Mouse (Mus musculus) G1E (cell line): ENCODE results near the gene Ndufa13. TPM values are rescaled to one million over a fixed set of nuclear protein-coding genes. Genes with fewer than 3 reads are reported as not detected.

Source experiments
- ATAC-seq: 2 replicates; pipeline ENCODE4 v1.8.0; 2016; ENCODE audit warnings: mild to moderate bottlenecking; ENCODE audit not compliant: insufficient number of reproducible peaks, poor library complexity, low FRiP score, severe bottlenecking; ENCODE audit errors: extremely low read depth
- DNase-seq: peaks from one replicate; pipeline ENCODE4 v3.0.0; 2012; ENCODE audit warnings: low spot score
- H3K27me3 ChIP-seq: 2 replicates; pipeline ENCODE4 v1.6.1; 2012; ENCODE audit warnings: mild to moderate bottlenecking, low read length, inconsistent platforms; ENCODE audit not compliant: insufficient read depth
- H3K36me3 ChIP-seq: replicated peaks from 2 replicates; pipeline ENCODE3; 2012; ENCODE audit warnings: mild to moderate bottlenecking, inconsistent platforms
- H3K4me1 ChIP-seq: 2 replicates; pipeline ENCODE4 v1.6.1; 2012; ENCODE audit warnings: low read depth, low read length, inconsistent platforms, mixed read lengths; ENCODE audit not compliant: insufficient read depth
- H3K4me3 ChIP-seq: 2 replicates; pipeline ENCODE4 v1.5.1; 2012; ENCODE audit warnings: low read depth, mild to moderate bottlenecking, inconsistent platforms, low read length, moderate library complexity, mixed read lengths
- H3K9me3 ChIP-seq: replicated peaks from 2 replicates; pipeline ENCODE4 v1.6.1; 2012; ENCODE audit warnings: inconsistent platforms
- CTCF ChIP-seq: IDR thresholded peaks from 2 replicates; pipeline ENCODE4 v1.5.1; 2012; ENCODE audit warnings: low read depth, low read length, inconsistent platforms, mixed read lengths
- GATA1 ChIP-seq: IDR thresholded peaks from 2 replicates; pipeline ENCODE4 v1.6.1; 2012; ENCODE audit warnings: borderline replicate concordance, low read length, inconsistent platforms, mixed read lengths
- GATA2 ChIP-seq: IDR thresholded peaks from 2 replicates; pipeline ENCODE4 v1.6.1; 2012; ENCODE audit warnings: low read depth, low read length, inconsistent platforms, borderline replicate concordance
- POLR2AphosphoS5 ChIP-seq: IDR thresholded peaks from 2 replicates; pipeline ENCODE4 v1.6.1; 2012; ENCODE audit warnings: low read depth, low read length, inconsistent platforms; ENCODE audit not compliant: insufficient replicate concordance
- TAL1 ChIP-seq: conservative IDR thresholded peaks from 2 replicates; pipeline ENCODE4 v1.6.1; 2012; ENCODE audit warnings: low read depth, low read length, inconsistent platforms, mixed read lengths
- polyA plus RNA-seq: library from polyadenylated mRNA; stranded (reverse); fragments of >175 nt; gene quantifications from 2 replicates; pipeline ENCODE4 v1.2.3, GENCODE M21; 2012
- total RNA-seq, 2 experiments: library from RNA; stranded (forward) in 1 of 2; stranded (reverse) in 1 of 2; fragments of 200-1000 nt in 1 of 2; fragments of >200 nt in 1 of 2; fragmentation: Nextera tagmentation in 1 of 2; gene quantifications; 2 replicates each; pipeline ENCODE4 v1.2.3; 2014 to 2017

Gene Ndufa13
- total and polyA plus RNA-seq, 3 experiments = 85.0 to 158 (median 111) TPM

- Histone ChIP-seq H3K36me3 (no peaks in the 10 kb centered on the region), H3K9me3 (no peaks in the 10 kb centered on the region), H3K27me3 (peaks cover 10% of the 10 kb centered on the region; the same call in 1 of the 2 replicates), H3K4me3 (no peak overlapping the region), H3K4me1 (peaks cover 16% of the 10 kb centered on the region)
- ATAC-seq = no peak
- no peak for TF ChIP-seq POLR2AphosphoS5
- no peak for TF ChIP-seq GATA1
- no peak for TF ChIP-seq CTCF
- TF ChIP-seq GATA2 = no peak
- no peak for TF ChIP-seq TAL1
- DNase-seq = no peak
Measured at GRCm38 (mm10) chr8:69853869-69854268, 48.5 kb downstream of the Ndufa13 start.

GRCm38 (mm10) chr8:69850926-69851506, 51.3 kb downstream of the Ndufa13 start:
- ATAC-seq = 0 out of 2 replicates have a peak, but pooled peaks have one; percentile 15

GRCm38 (mm10) chr8:69849899-69850298, 52.5 kb downstream of the Ndufa13 start:
- no peak overlapping the region for H3K4me3 ChIP-seq
- TF ChIP-seq GATA2 (no peak), TAL1 (no peak), POLR2AphosphoS5 (no peak), CTCF (no peak), GATA1 (no peak)
- peaks cover 20% of the 10 kb centered on the region for H3K4me1 ChIP-seq
- ATAC-seq (no peak), DNase-seq (no peak)
- no peaks in the 10 kb centered on the region for H3K9me3 ChIP-seq
- H3K36me3 ChIP-seq = no peaks in the 10 kb centered on the region
- H3K27me3 ChIP-seq = no peaks in the 10 kb centered on the region

More at GRCm38 (mm10) chr8:69850926-69851506, 51.3 kb downstream of the Ndufa13 start:
- Histone ChIP-seq H3K36me3 (no peaks in the 10 kb centered on the region), H3K4me1 (peaks cover 18% of the 10 kb centered on the region), H3K9me3 (no peaks in the 10 kb centered on the region), H3K27me3 (peaks cover 4% of the 10 kb centered on the region; the same call in 1 of the 2 replicates), H3K4me3 (no peak overlapping the region; the same call in 1 of the 2 replicates)
- peak; percentile 40 for DNase-seq
- no peak for TF ChIP-seq POLR2AphosphoS5
- no peak for TF ChIP-seq TAL1
- TF ChIP-seq CTCF = no peak
- TF ChIP-seq GATA2 = no peak
- TF ChIP-seq GATA1 = no peak

- peaks cover 22% of the 10 kb centered on the region for H3K4me1 ChIP-seq
- no peak overlapping the region for H3K4me3 ChIP-seq
- H3K27me3 ChIP-seq = no peaks in the 10 kb centered on the region
- H3K36me3 ChIP-seq = no peaks in the 10 kb centered on the region
- H3K9me3 ChIP-seq = no peaks in the 10 kb centered on the region
- TF ChIP-seq POLR2AphosphoS5 (no peak), GATA1 (no peak), GATA2 (no peak), TAL1 (no peak), CTCF (no peak)
- no peak for DNase-seq
- ATAC-seq = no peak
Measured at GRCm38 (mm10) chr8:69848951-69849350, 53.4 kb downstream of the Ndufa13 start.

GRCm38 (mm10) chr8:69847167-69848065, 54.9 kb downstream of the Ndufa13 start:
- no peak for TF ChIP-seq CTCF
- no peak for TF ChIP-seq TAL1
- TF ChIP-seq POLR2AphosphoS5 = no peak
- no peak for TF ChIP-seq GATA1
- no peak for TF ChIP-seq GATA2
- H3K36me3 ChIP-seq = no peaks in the 10 kb centered on the region
- no peaks in the 10 kb centered on the region for H3K27me3 ChIP-seq
- H3K4me3 ChIP-seq = no peak overlapping the region
- ATAC-seq (no peak), DNase-seq (no peak)
- no peaks in the 10 kb centered on the region for H3K9me3 ChIP-seq
- peaks cover 22% of the 10 kb centered on the region for H3K4me1 ChIP-seq

Other genes with a start within 250 kb of the Ndufa13 start
Only the 20 nearest of the 22 such genes appear.
- gene Zfp869, start 191.8 kb downstream of the Ndufa13 start, total RNA-seq (2014; fragmentation: Nextera tagmentation) = 34.8 and 41.2 TPM in 2 replicates
- gene Zfp869, start 191.8 kb downstream of the Ndufa13 start, total RNA-seq (2017) = 33.6 and 37.9 TPM in 2 replicates
- 1.3 and 1.4 TPM in 2 replicates for gene Zfp869, start 191.8 kb downstream of the Ndufa13 start, polyA plus RNA-seq
- 13.4 and 16.4 TPM in 2 replicates for gene Zfp963, start 152.6 kb downstream of the Ndufa13 start, total RNA-seq (2014; fragmentation: Nextera tagmentation)
- 6.7 and 7.5 TPM in 2 replicates for gene Zfp963, start 152.6 kb downstream of the Ndufa13 start, total RNA-seq (2017)
- gene Zfp963, start 152.6 kb downstream of the Ndufa13 start, polyA plus RNA-seq = 0.45 and 0.51 TPM in 2 replicates
- not detected in 2 replicates for gene Gm20422, start 127.7 kb downstream of the Ndufa13 start, total RNA-seq (2014; fragmentation: Nextera tagmentation)
- gene Gm20422, start 127.7 kb downstream of the Ndufa13 start, total RNA-seq (2017) = 0.38 TPM in 1 of 2 replicates, not detected in the other
- 0.99 and 1.4 TPM in 2 replicates for gene Gm20422, start 127.7 kb downstream of the Ndufa13 start, polyA plus RNA-seq
- gene Atp13a1, start 111.4 kb downstream of the Ndufa13 start, total RNA-seq (2014; fragmentation: Nextera tagmentation) = 27.8 and 29.8 TPM in 2 replicates
- gene Atp13a1, start 111.4 kb downstream of the Ndufa13 start, total RNA-seq (2017) = 17.8 and 23.8 TPM in 2 replicates
- 40.7 and 43.6 TPM in 2 replicates for gene Atp13a1, start 111.4 kb downstream of the Ndufa13 start, polyA plus RNA-seq
- 32.8 and 36.6 TPM in 2 replicates for gene Zfp866, start 111.4 kb downstream of the Ndufa13 start, total RNA-seq (2014; fragmentation: Nextera tagmentation)
- 35.3 and 35.4 TPM in 2 replicates for gene Zfp866, start 111.4 kb downstream of the Ndufa13 start, total RNA-seq (2017)
- gene Zfp866, start 111.4 kb downstream of the Ndufa13 start, polyA plus RNA-seq = 1.2 and 1.9 TPM in 2 replicates
- gene Gmip, start 93.9 kb downstream of the Ndufa13 start, total RNA-seq (2014; fragmentation: Nextera tagmentation) = 60.0 and 61.2 TPM in 2 replicates
- 45.2 and 48.0 TPM in 2 replicates for gene Gmip, start 93.9 kb downstream of the Ndufa13 start, total RNA-seq (2017)
- gene Gmip, start 93.9 kb downstream of the Ndufa13 start, polyA plus RNA-seq = 53.2 and 85.2 TPM in 2 replicates
- gene Lpar2, start 80.1 kb downstream of the Ndufa13 start, total RNA-seq (2014; fragmentation: Nextera tagmentation) = 2.5 and 4.3 TPM in 2 replicates
- gene Lpar2, start 80.1 kb downstream of the Ndufa13 start, total RNA-seq (2017) = 1.5 and 1.8 TPM in 2 replicates
- gene Lpar2, start 80.1 kb downstream of the Ndufa13 start, polyA plus RNA-seq = 0.65 and 0.69 TPM in 2 replicates
- 2.0 and 2.2 TPM in 2 replicates for gene Pbx4, start 70.1 kb downstream of the Ndufa13 start, total RNA-seq (2014; fragmentation: Nextera tagmentation)
- 3.7 and 4.4 TPM in 2 replicates for gene Pbx4, start 70.1 kb downstream of the Ndufa13 start, total RNA-seq (2017)
- 2.0 and 2.8 TPM in 2 replicates for gene Pbx4, start 70.1 kb downstream of the Ndufa13 start, polyA plus RNA-seq
- gene Cilp2, start 14.9 kb downstream of the Ndufa13 start, total RNA-seq (2014; fragmentation: Nextera tagmentation) = not detected in 2 replicates
- gene Cilp2, start 14.9 kb downstream of the Ndufa13 start, total RNA-seq (2017) = under 0.01 TPM in 1 of 2 replicates, not detected in the other
- 0.01 and 0.03 TPM in 2 replicates for gene Cilp2, start 14.9 kb downstream of the Ndufa13 start, polyA plus RNA-seq
- not detected in 2 replicates for gene Tssk6, start 374 bp downstream of the Ndufa13 start, total RNA-seq (2014; fragmentation: Nextera tagmentation)
- 0.22 TPM in 1 of 2 replicates, not detected in the other for gene Tssk6, start 374 bp downstream of the Ndufa13 start, total RNA-seq (2017)
- gene Tssk6, start 374 bp downstream of the Ndufa13 start, polyA plus RNA-seq = 0.12 and 0.15 TPM in 2 replicates
- gene Yjefn3, start 154 bp upstream of the Ndufa13 start, total RNA-seq (2014; fragmentation: Nextera tagmentation) = 7.3 TPM in 1 of 2 replicates, not detected in the other
- gene Yjefn3, start 154 bp upstream of the Ndufa13 start, total RNA-seq (2017) = 2.1 TPM in 2 replicates
- gene Yjefn3, start 154 bp upstream of the Ndufa13 start, polyA plus RNA-seq = 1.8 and 2.3 TPM in 2 replicates
- gene Gatad2a, start 93.8 kb upstream of the Ndufa13 start, total RNA-seq (2014; fragmentation: Nextera tagmentation) = 99.3 and 101 TPM in 2 replicates
- 44.4 and 52.2 TPM in 2 replicates for gene Gatad2a, start 93.8 kb upstream of the Ndufa13 start, total RNA-seq (2017)
- 104 and 139 TPM in 2 replicates for gene Gatad2a, start 93.8 kb upstream of the Ndufa13 start, polyA plus RNA-seq
- gene Mau2, start 140.2 kb upstream of the Ndufa13 start, total RNA-seq (2014; fragmentation: Nextera tagmentation) = 49.6 and 53.2 TPM in 2 replicates
- 35.4 and 37.8 TPM in 2 replicates for gene Mau2, start 140.2 kb upstream of the Ndufa13 start, total RNA-seq (2017)
- 29.6 and 34.2 TPM in 2 replicates for gene Mau2, start 140.2 kb upstream of the Ndufa13 start, polyA plus RNA-seq
- gene Sugp1, start 140.3 kb upstream of the Ndufa13 start, total RNA-seq (2014; fragmentation: Nextera tagmentation) = 17.9 and 43.3 TPM in 2 replicates
- 33.1 and 36.0 TPM in 2 replicates for gene Sugp1, start 140.3 kb upstream of the Ndufa13 start, total RNA-seq (2017)
- gene Sugp1, start 140.3 kb upstream of the Ndufa13 start, polyA plus RNA-seq = 44.9 and 52.9 TPM in 2 replicates
- not detected in 2 replicates for gene Tm6sf2, start 170.4 kb upstream of the Ndufa13 start, total RNA-seq (2014; fragmentation: Nextera tagmentation)
- gene Tm6sf2, start 170.4 kb upstream of the Ndufa13 start, total RNA-seq (2017) = 0.38 and 1.1 TPM in 2 replicates
- 0.07 and 0.23 TPM in 2 replicates for gene Tm6sf2, start 170.4 kb upstream of the Ndufa13 start, polyA plus RNA-seq
- not detected in 2 replicates for gene Hapln4, start 180.9 kb upstream of the Ndufa13 start, total RNA-seq (2014; fragmentation: Nextera tagmentation)
- 0.05 TPM in 1 of 2 replicates, not detected in the other for gene Hapln4, start 180.9 kb upstream of the Ndufa13 start, total RNA-seq (2017)
- not detected in 2 replicates for gene Hapln4, start 180.9 kb upstream of the Ndufa13 start, polyA plus RNA-seq
- gene Ncan, start 218.3 kb upstream of the Ndufa13 start, total RNA-seq (2014; fragmentation: Nextera tagmentation) = not detected in 2 replicates
- gene Ncan, start 218.3 kb upstream of the Ndufa13 start, total RNA-seq (2017) = 0.05 TPM in 1 of 2 replicates, not detected in the other
- gene Ncan, start 218.3 kb upstream of the Ndufa13 start, polyA plus RNA-seq = not detected in 2 replicates
- 10.6 and 12.0 TPM in 2 replicates for gene Nr2c2ap, start 228.8 kb upstream of the Ndufa13 start, total RNA-seq (2014; fragmentation: Nextera tagmentation)
- 6.7 and 8.5 TPM in 2 replicates for gene Nr2c2ap, start 228.8 kb upstream of the Ndufa13 start, total RNA-seq (2017)
- gene Nr2c2ap, start 228.8 kb upstream of the Ndufa13 start, polyA plus RNA-seq = 12.0 and 19.4 TPM in 2 replicates
- 11.9 and 12.6 TPM in 2 replicates for gene Rfxank, start 236.6 kb upstream of the Ndufa13 start, total RNA-seq (2014; fragmentation: Nextera tagmentation)
- 7.2 and 13.2 TPM in 2 replicates for gene Rfxank, start 236.6 kb upstream of the Ndufa13 start, total RNA-seq (2017)
- 4.9 and 6.0 TPM in 2 replicates for gene Rfxank, start 236.6 kb upstream of the Ndufa13 start, polyA plus RNA-seq
- gene Borcs8, start 236.9 kb upstream of the Ndufa13 start, total RNA-seq (2014; fragmentation: Nextera tagmentation) = 65.0 and 73.8 TPM in 2 replicates
- gene Borcs8, start 236.9 kb upstream of the Ndufa13 start, total RNA-seq (2017) = 82.4 and 114 TPM in 2 replicates
- 24.7 and 42.9 TPM in 2 replicates for gene Borcs8, start 236.9 kb upstream of the Ndufa13 start, polyA plus RNA-seq